Mouse (Mus musculus): ENCODE results near the gene Sema4c.

DNA sequence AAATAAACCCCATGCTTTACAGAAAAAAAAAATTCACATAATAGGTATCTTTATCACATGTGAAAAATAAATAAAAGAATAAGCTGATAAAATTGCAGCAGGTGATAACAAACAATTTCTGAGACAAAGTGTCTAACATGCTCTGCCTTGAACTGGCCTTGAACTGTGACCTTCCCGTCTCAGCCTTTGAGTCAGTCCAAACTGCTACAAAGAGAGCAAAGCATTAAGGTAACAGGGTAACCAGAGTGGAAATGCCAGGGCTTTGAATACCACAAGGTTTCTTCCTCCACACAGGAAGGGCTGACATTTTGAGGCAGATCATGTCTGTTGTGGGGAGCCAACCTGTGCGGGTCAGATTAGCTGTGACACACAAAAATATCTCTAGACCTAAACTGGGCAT lies 12.8 kb downstream of the Sema4c start:
- no peak for TF ChIP-seq GATA1 (IDR thresholded peaks at IDR 0.05; ENCODE audit: low read length)
- TF ChIP-seq TAL1 (IDR thresholded peaks at IDR 0.05; ENCODE audit: low read length), result no peak
